Mouse (Mus musculus) spleen, postnatal 4 days (tissue): ENCODE data around the gene Golt1a.
"Not testable (repeated sequence)": the region's sequence is repeated elsewhere in the genome, so short reads cannot be mapped to it uniquely, and the experiment has no call there.

Experiments
- DNase-seq, 2 experiments: peaks; one replicate each; pipeline ENCODE4 v3.0.0; 2022; ENCODE audit warnings: low spot score in 2 of 2

Gene Golt1a

GRCm38 (mm10) chr1:133306842-133307241 is 2.8 kb upstream of the Golt1a start:
- DNase-seq, result peak; percentile 71 to 88

DNA sequence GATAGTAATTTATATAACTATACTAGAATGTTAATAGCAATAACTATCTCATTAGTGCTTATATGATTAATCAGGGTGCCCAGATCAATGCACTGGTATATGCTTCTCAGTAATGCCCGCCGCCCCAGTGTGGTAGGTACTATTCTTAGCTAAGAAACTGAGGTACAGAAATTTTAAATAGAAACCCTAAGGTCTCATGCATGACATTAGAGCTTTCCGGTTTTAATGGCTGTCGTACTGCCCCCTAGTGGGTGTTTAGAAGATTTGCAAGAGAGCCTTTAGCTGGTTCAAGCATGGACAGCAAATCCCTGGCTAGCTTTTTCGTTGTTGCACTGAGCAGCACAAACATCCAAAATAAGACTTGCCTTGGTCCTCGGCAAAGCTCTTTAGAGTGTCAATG is 2.3 kb upstream of the Golt1a start:
- DNase-seq, result no peak

- DNase-seq, result no peak
These were observed 1.6 kb downstream of the Golt1a start for GRCm38 (mm10) chr1:133311240-133311639.

DNA sequence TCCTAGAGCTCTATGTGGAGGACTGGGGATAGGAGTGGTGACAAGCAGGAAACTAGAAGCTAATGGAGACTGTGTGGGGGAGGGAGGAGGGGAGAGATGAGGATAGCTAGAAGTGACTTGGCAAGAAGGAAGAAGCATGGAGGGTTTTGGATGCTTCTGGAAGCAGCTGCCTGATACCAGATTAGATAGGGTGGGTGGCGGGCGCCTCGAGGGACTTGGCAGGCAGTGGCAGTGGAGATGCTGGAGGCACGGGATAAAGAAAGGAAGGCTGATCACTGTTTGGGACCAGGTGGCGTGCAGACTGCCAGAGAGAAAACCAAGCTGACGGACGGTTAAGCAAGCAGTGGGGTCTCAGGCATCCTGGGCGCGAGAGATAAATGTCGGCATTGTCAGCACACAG is 2.3 kb downstream of the Golt1a start:
- DNase-seq, result no peak

DNA sequence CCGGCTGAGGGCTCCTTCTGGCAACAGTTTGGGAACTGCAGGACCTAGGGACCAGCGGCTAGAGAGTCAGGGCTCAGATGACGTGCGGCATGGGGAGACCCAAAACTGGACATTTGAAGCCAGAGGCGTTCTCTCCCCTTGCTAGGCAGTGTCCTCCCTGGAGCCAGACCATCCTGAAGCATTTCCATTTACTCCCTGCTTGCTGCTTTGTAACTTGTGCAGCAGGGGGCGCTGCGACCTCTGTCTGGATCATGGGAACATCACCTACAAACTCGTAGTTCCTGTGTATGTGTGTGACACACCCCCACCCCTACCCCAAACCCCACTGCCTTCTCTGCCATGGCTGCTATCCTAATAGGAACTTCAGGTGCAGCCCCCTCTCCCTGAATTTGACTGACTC is 4.8 kb downstream of the Golt1a start:
- DNase-seq, result peak; percentile 40 to 81

GRCm38 (mm10) chr1:133315775-133316174 is 6.2 kb downstream of the Golt1a start:
- no peak for DNase-seq

DNA sequence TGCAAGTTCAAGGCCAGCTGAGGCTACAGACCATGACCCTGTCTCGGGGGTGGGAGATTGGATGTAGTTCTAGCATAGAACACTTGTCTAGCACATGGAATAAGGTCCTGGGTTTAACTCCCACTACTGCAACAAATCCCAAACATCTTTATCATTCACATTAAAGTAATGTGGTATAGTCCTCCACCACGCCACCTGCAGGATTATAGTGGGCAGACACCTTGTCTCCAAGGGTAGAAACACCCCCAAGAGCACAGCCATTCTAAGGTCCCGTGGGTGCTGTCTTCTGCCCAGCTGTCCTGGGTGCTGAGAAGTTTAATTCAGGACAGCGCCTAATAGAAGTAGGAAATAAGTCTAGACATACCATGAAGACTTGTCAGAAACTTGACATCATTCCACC is 7.0 kb downstream of the Golt1a start:
- DNase-seq, result no peak

GRCm38 (mm10) chr1:133317149-133317548 is 7.5 kb downstream of the Golt1a start:
- no peak for DNase-seq

- DNase-seq, result no peak
These were observed 11.8 kb downstream of the Golt1a start, which contains the start of gene Kiss1 for GRCm38 (mm10) chr1:133321267-133321925. Gene Kiss1, plus strand, starts transcription at chr1:133321875.

DNA sequence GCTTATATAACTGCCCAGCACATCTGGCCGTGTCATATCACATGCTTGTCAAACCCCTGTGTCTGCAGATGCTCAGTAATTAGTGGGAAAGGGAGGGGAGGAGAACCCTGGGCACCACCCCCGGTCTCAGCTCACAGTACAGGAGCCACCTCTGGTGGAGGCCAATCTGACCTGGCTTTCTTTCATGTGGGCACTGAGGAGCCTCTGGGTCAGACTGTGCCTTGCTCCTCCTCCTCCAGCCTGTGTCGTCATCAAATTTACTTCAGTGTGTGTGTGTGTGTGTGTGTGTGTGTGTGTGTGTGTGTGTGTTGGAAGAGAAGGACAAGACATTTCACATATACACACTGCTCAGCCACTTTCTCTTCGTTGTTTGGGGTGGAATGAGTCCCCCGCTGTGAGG is 13.7 kb downstream of the Golt1a start:
- DNase-seq, result no peak

DNA sequence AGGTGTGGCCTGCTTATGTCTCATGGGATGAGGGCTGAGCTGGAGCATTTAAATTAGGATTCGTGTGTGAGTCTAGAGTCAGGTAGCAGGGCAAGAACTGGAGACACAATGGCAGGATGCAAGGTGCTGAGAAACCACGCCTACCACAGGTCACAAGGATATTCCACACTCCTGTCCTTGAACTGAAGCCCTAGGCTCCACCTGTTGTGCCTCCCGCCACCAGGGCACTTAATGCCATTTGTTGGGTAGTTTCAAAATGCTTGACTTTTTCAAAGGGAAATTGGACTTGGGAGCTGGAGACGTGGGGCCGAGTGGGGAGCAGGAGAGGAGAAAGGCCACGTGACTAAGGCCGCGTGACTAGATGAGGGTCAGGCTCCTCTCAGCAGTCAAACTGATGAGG is 16.4 kb downstream of the Golt1a start:
- DNase-seq, result no peak

- no peak for DNase-seq
These were observed 17.5 kb downstream of the Golt1a start for GRCm38 (mm10) chr1:133327094-133327493.

DNA sequence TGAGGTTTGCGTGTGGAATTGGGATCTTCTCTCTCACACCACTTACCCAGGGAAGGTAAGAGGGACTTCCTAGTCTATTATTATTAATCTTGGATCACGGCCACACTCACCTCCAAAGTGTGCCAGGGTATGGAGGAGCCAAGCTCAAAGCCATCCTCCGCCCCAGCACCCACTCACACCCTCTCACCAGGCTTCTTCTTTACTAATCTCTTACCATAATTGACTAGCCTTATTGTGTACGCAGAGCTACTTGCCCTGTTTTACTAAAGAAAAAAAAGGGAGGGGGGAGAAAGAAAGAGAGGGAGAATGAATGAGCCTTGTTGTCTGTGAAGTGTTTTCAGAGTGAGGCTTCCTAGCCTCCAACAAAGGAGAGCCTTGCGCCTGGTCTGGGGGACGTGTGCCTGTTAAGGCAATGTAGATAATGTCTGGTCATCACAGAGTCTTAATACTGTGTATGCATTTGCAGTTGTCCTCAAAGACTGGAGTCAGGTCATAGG is 18.7 kb downstream of the Golt1a start:
- no peak for DNase-seq

DNA sequence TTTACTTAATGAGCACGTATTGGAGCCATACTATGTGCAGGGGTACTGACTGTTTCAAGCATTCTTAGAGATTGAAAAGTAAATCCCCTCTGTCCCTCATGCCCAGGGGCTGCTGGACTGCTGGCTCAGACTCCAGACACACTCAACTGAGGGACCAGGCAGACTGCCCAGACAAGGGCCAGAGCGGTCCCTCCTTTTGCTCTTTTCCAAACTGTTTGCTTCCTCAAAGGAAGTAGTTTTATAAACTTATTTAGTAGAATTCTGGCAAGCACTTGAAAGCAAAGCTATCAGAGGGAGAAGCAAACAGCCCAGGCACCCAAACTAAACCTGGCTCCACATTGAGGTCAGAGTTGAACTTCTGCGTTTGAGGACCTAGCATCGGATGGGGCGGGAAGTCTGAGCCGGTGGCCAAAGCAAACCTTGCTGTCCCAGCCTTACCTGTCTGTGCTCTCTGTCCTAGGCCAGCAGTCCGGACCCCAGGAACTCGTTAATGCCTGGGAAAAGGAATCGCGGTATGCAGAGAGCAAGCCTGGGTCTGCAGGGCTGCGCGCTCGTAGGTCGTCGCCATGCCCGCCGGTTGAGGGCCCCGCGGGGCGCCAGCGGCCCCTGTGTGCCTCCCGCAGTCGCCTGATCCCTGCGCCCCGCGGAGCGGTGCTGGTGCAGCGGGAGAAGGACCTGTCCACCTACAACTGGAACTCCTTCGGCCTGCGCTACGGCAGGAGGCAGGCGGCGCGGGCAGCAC is 19.5 kb downstream of the Golt1a start:
- DNase-seq, result no peak

DNA sequence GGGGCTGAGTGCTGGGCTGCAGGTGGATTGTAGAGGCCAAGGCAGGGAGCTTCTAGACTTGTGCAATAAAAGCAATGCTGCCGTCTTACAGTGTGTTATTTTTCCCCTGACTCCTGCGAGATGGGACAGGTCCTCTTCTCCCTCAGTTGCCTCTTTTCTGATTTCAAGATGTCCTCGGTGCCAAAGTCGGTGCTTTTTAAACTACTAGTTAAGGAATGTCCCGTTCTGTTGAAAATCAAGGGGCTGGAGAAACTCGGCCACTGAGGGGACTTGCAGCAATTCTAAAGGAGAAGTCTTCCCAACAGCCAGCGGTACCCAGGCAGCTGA is 20.0 kb downstream of the Golt1a start:
- no peak for DNase-seq

DNA sequence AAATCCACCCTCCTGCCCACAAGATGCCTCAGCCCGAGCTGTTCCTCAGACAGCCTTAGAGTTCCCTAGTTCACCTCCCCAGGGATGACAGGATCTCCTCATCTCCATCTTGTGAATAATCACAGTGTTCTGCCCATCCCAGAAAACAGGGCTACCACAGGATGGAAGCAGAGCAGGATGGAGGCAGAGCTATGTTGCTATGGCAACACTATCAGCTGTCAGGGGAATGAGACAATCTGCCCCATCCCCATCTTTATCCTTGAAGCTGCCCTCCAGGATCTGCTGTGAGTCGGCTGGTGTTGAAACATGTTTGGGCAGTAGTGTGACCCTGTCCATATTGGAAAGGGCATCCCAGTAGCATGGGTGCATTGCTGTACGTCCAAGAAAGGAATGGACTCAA is 21.5 kb downstream of the Golt1a start:
- no peak for DNase-seq

GRCm38 (mm10) chr1:133332656-133333430 is 23.2 kb downstream of the Golt1a start:
- DNase-seq, result no peak

GRCm38 (mm10) chr1:133333937-133334336 is 24.3 kb downstream of the Golt1a start:
- no peak for DNase-seq

DNA sequence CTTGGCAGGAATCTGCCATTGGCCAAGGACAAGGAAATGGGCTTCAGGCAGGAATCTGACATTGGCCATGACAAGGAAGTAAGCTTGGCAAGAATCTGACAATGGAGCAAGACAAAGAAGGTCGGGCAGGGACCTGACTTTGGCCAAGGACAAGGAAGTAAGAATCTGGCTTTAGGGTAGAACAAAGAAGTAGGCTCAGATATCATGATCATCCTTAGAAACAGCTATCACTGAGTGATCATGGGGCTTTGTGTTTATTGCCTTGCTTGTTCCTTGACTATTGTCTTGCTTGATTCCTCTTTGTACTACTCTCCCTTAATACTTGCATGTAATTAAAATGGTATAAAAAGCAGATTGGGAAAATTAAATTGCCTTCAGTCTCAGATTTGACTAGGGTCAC is 30.8 kb downstream of the Golt1a start:
- DNase-seq, result not testable (repeated sequence)

GRCm38 (mm10) chr1:133344357-133344756 is 34.8 kb downstream of the Golt1a start:
- DNase-seq, result no peak

GRCm38 (mm10) chr1:133346531-133346930 is 36.9 kb downstream of the Golt1a start:
- DNase-seq, result no peak

DNA sequence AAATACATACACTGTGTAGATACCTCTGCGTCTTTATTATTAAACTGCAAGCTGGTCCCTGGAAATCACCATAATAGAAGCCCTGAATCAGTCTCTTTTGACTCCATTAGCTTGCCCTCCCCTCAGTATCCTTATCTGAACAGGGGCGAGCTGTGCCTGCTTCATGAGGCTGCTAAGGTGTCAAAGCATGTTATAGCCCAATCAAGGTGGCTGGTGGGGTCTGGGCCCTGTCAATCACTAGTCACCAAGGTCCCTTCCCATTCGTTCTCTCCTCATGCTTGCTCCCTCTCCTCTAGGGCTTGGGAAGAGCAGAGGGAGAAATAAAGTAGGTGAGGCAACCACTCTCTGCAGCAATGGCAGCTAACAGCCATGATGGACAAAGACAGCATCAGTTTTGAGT is 37.6 kb downstream of the Golt1a start:
- DNase-seq, result no peak
